Mouse (Mus musculus): Measurements from ENCODE around the gene Arhgap18. TPM values are rescaled to one million over a fixed set of nuclear protein-coding genes. Genes with fewer than 3 reads are reported as not detected.

The Arhgap18 gene
- polyA plus RNA-seq, 1 experiment from 2014 or later, result 40.0 TPM

DNA sequence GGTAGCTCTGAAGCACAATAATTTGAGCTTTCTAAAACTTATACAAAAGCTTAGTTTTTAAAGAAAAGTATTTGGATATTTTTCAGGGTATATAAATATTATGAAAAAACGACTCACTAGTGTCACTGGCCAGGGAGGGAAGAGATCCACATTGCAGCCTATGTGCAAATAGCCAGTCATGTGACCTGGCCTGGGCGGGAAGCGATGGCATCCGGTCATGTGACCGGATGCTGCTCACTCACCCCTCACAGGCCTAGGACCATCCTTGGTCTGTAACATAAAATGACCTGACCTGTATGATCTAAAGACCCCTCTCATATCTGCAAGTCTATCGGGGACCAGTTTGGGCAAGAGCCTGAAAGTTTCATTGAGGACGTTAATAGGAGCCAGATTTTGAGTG lies 56.8 kb downstream of the Arhgap18 start:
- ATAC-seq (replicated peaks; ENCODE audit: low FRiP score, low TSS enrichment, low read depth) (no peak), DNase-seq (ENCODE audit: low spot score) (no peak)
- Histone ChIP-seq H3K27me3 (replicated peaks; ENCODE audit: control insufficient read depth, insufficient read depth, low read length) (no peaks in the 10 kb centered on the region), H3K4me1 (replicated peaks; ENCODE audit: control insufficient read depth, insufficient read depth, low read length) (no peaks in the 10 kb centered on the region), H3K27ac (ENCODE audit: low read depth) (no peak overlapping the region), H3K4me2 (ENCODE audit: low read length) (no peak overlapping the region), H3K4me3 (ENCODE audit: low read depth, low read length) (no peak overlapping the region), H3K36me3 (ENCODE audit: control insufficient read depth, insufficient read depth, low read length) (no peaks in the 10 kb centered on the region), H3K9ac (ENCODE audit: low read length) (no peak overlapping the region), H3K9me3 (ENCODE audit: control insufficient read depth, low read length) (no peaks in the 10 kb centered on the region)
- 92% methylated on average over 7 of the region's 7 CpGs for WGBS

DNA sequence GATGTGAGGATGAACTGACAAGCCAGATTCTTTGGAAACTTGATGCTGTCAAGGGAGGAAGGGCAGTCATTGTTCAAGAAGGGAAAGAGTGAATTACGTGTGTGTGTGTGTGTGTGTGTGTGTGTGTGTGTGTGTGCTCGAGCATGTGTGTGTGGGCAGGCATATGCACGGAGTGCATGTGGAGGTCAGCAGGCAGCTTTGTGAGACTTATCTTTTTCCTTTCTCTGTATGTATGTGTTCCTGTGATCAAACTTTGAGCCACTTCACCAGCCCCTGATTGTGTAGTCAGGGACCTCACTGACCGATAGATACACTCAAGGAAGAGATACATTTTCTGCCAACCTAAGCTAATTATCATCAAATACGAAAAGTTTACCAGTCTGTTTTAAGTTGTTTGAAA lies 57.6 kb downstream of the Arhgap18 start:
- no peaks in the 10 kb centered on the region for H3K9me3 ChIP-seq (ENCODE audit: control insufficient read depth, low read length)
- no peak overlapping the region for H3K4me2 ChIP-seq (ENCODE audit: low read length)
- H3K9ac ChIP-seq (ENCODE audit: low read length), result no peak overlapping the region
- H3K4me1 ChIP-seq (replicated peaks; ENCODE audit: control insufficient read depth, insufficient read depth, low read length), result no peaks in the 10 kb centered on the region
- H3K27me3 ChIP-seq (replicated peaks; ENCODE audit: control insufficient read depth, insufficient read depth, low read length), result no peaks in the 10 kb centered on the region
- no peak overlapping the region for H3K4me3 ChIP-seq (ENCODE audit: low read depth, low read length)
- WGBS, result 75% methylated on average over 5 of the region's 5 CpGs
- no peak for ATAC-seq (replicated peaks; ENCODE audit: low FRiP score, low TSS enrichment, low read depth)
- H3K36me3 ChIP-seq (ENCODE audit: control insufficient read depth, insufficient read depth, low read length), result no peaks in the 10 kb centered on the region
- DNase-seq (ENCODE audit: low spot score), result no peak
- no peak overlapping the region for H3K27ac ChIP-seq (ENCODE audit: low read depth)

DNA sequence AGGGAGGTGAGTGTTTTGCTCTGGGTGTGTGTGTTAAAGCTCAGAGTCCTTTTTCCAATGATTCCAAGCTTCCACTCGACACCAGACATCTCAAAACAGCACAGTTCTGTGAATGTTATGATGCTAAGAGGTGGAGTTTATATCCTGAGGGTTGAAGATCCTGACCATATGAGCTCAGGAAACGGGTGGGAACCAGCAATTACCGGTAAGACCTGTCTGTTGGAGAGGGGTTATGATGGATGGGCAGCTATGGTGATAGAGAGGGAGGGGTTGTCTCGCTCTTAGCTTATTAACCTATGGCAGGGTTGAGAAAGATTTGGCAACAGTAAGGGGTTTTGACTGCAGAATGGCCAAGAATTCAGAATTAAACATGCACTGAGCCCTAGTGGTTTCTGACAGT lies 58.1 kb downstream of the Arhgap18 start:
- no peaks in the 10 kb centered on the region for H3K4me1 ChIP-seq (replicated peaks; ENCODE audit: control insufficient read depth, insufficient read depth, low read length)
- H3K36me3 ChIP-seq (ENCODE audit: control insufficient read depth, insufficient read depth, low read length), result no peaks in the 10 kb centered on the region
- H3K4me2 ChIP-seq (ENCODE audit: low read length), result no peak overlapping the region
- H3K27me3 ChIP-seq (replicated peaks; ENCODE audit: control insufficient read depth, insufficient read depth, low read length), result no peaks in the 10 kb centered on the region
- no peak overlapping the region for H3K27ac ChIP-seq (ENCODE audit: low read depth)
- 40% methylated on average over 4 of the region's 4 CpGs for WGBS
- H3K9me3 ChIP-seq (ENCODE audit: control insufficient read depth, low read length), result no peaks in the 10 kb centered on the region
- H3K9ac ChIP-seq (ENCODE audit: low read length), result no peak overlapping the region
- DNase-seq (ENCODE audit: low spot score) (no peak), ATAC-seq (replicated peaks; ENCODE audit: low FRiP score, low TSS enrichment, low read depth) (no peak)
- no peak overlapping the region for H3K4me3 ChIP-seq (ENCODE audit: low read depth, low read length)

DNA sequence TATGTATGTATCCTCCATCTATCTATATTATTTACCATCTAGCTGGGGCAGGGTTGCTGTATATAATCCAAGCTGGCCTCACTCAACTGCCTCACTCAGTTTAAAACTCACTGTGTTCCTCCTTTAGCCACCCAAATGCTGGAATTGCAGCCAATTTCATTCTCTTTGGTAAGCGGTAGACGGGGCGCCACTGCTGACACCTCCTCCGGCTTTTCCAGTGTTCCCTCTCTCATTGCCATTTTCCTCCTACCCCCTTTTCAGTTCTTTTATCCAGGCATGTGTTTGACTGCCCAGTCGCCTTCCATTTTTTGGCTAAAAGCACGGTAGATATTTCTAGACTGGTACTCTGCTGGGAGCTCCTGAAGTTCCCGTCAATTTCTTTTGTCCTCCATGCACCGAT lies 62.4 kb downstream of the Arhgap18 start:
- ATAC-seq (replicated peaks; ENCODE audit: low FRiP score, low TSS enrichment, low read depth) (no peak), DNase-seq (ENCODE audit: low spot score) (no peak)
- no peaks in the 10 kb centered on the region for H3K27me3 ChIP-seq (replicated peaks; ENCODE audit: control insufficient read depth, insufficient read depth, low read length)
- no peak overlapping the region for H3K4me3 ChIP-seq (ENCODE audit: low read depth, low read length)
- H3K4me1 ChIP-seq (replicated peaks; ENCODE audit: control insufficient read depth, insufficient read depth, low read length), result no peaks in the 10 kb centered on the region
- no peak overlapping the region for H3K9ac ChIP-seq (ENCODE audit: low read length)
- no peak overlapping the region for H3K4me2 ChIP-seq (ENCODE audit: low read length)
- no peak overlapping the region for H3K27ac ChIP-seq (ENCODE audit: low read depth)
- H3K9me3 ChIP-seq (ENCODE audit: control insufficient read depth, low read length), result no peaks in the 10 kb centered on the region
- 97% methylated on average over 8 of the region's 8 CpGs for WGBS
- no peaks in the 10 kb centered on the region for H3K36me3 ChIP-seq (ENCODE audit: control insufficient read depth, insufficient read depth, low read length)

DNA sequence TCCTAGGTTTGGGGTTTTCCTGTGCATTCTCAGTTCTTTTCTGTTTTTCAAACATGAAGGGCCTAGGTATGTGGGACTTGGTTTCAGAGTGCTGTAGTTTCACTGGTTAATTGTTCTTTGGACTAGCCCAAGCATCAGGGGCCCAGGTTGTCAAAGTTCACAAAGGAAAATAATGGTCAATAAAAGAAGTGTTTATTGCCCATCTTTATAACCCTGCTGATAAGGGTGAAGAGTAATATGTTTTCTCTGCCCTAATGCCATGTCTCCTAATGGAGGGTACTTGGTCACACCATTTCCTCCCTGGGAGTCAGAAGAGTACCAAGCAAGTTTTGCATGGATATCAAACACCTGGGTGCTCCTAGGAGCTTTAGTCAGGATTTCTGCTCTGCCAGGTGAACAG lies 67.1 kb downstream of the Arhgap18 start:
- Histone ChIP-seq H3K27ac (ENCODE audit: low read depth) (0 out of 2 replicates have a peak overlapping the region, but pooled peaks have one; percentile 22), H3K4me3 (ENCODE audit: low read depth, low read length) (no peak overlapping the region), H3K4me2 (ENCODE audit: low read length) (peak overlapping the region; percentile 4; the same call in 1 of the 2 replicates), H3K9ac (ENCODE audit: low read length) (no peak overlapping the region), H3K36me3 (ENCODE audit: control insufficient read depth, insufficient read depth, low read length) (no peaks in the 10 kb centered on the region), H3K9me3 (ENCODE audit: control insufficient read depth, low read length) (no peaks in the 10 kb centered on the region), H3K4me1 (replicated peaks; ENCODE audit: control insufficient read depth, insufficient read depth, low read length) (no peaks in the 10 kb centered on the region), H3K27me3 (replicated peaks; ENCODE audit: control insufficient read depth, insufficient read depth, low read length) (no peaks in the 10 kb centered on the region)
- no peak for DNase-seq (ENCODE audit: low spot score)
- ATAC-seq (replicated peaks; ENCODE audit: low FRiP score, low TSS enrichment, low read depth), result peak; percentile 89

DNA sequence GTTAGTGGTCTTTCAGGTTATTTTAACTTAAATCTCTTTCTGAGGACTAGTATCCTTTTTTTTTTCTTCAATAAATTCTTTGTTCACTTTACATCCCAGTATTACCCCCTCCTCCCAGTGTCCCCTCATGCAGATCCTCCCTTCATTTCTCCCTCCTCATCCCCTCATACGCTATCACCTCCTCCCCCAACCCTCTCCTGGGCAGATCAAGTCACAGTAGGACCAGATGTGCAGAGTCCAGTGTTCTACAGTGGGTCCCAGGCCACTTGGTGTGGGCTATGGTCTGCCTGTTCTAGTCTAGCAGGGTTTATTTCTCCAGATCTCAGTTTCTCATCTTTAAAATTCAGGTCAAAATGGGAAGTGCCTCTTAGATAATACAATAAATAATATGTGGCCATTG lies 67.7 kb downstream of the Arhgap18 start:
- Histone ChIP-seq H3K27me3 (replicated peaks; ENCODE audit: control insufficient read depth, insufficient read depth, low read length) (no peaks in the 10 kb centered on the region), H3K4me3 (ENCODE audit: low read depth, low read length) (no peak overlapping the region), H3K9me3 (ENCODE audit: control insufficient read depth, low read length) (no peaks in the 10 kb centered on the region), H3K9ac (ENCODE audit: low read length) (no peak overlapping the region), H3K4me2 (ENCODE audit: low read length) (no peak overlapping the region), H3K27ac (ENCODE audit: low read depth) (no peak overlapping the region), H3K4me1 (replicated peaks; ENCODE audit: control insufficient read depth, insufficient read depth, low read length) (no peaks in the 10 kb centered on the region), H3K36me3 (ENCODE audit: control insufficient read depth, insufficient read depth, low read length) (no peaks in the 10 kb centered on the region)
- 64% methylated on average over 1 of the region's 1 CpGs for WGBS
- DNase-seq (ENCODE audit: low spot score) (no peak), ATAC-seq (replicated peaks; ENCODE audit: low FRiP score, low TSS enrichment, low read depth) (no peak)

DNA sequence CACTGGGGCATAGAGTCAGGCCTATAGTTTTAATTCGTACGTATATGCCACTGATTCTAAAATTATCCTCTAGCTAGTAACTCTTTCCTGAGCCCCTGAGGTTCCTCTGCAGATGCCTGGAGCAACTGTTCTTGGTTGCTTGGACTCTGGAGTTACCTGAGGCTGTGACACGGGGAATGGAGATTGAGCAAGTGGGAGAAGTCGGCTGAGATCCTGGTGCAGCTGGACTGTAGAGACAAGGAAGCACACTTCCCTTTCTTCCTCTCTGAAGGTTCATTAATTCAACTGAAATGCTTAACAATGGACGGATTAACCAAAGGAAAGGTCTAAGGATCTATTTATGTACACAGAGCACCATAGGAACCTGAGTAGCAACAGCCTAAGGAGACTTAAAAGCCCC lies 70.8 kb downstream of the Arhgap18 start:
- DNase-seq (ENCODE audit: low spot score), result no peak
- H3K4me2 ChIP-seq (ENCODE audit: low read length), result no peak overlapping the region
- no peak overlapping the region for H3K9ac ChIP-seq (ENCODE audit: low read length)
- H3K27ac ChIP-seq (ENCODE audit: low read depth), result no peak overlapping the region
- no peak for ATAC-seq (replicated peaks; ENCODE audit: low FRiP score, low TSS enrichment, low read depth)
- 74% methylated on average over 5 of the region's 5 CpGs for WGBS
- H3K9me3 ChIP-seq (ENCODE audit: control insufficient read depth, low read length), result no peaks in the 10 kb centered on the region
- H3K4me3 ChIP-seq (ENCODE audit: low read depth, low read length), result no peak overlapping the region
- H3K4me1 ChIP-seq (replicated peaks; ENCODE audit: control insufficient read depth, insufficient read depth, low read length), result peaks cover 4% of the 10 kb centered on the region; the same call in 1 of the 2 replicates
- H3K36me3 ChIP-seq (ENCODE audit: control insufficient read depth, insufficient read depth, low read length), result no peaks in the 10 kb centered on the region
- no peaks in the 10 kb centered on the region for H3K27me3 ChIP-seq (replicated peaks; ENCODE audit: control insufficient read depth, insufficient read depth, low read length)

DNA sequence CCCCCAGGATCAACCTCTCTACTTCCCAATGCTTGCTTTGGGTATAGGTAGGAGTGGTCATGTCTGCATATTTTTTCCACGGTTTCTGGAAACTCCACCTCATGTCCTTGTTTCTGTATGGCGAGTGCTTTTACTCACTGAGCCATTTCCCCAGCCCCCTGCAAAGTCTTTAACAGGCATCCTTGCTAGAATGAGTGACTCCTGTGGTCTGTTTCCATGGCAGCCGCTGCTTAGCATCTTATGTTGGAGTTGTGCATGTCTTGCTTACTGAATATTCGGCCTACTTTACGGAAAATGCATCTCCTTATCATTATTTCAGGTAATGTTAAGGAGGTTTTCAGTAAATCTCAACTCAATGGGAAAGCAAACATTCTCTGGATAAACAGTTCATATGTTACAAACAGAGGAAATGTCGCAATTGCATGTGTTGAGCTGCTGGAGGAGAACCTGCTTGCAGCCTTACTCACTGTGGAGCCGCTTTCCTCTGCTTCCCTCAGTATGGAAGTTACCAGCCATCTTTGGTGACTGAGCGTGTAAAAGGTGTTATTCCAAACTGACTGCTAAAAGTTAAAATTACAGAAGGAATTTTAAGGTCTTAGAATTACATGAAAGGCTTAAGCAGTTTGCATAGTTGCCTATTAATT lies 72.1 kb downstream of the Arhgap18 start:
- no peak overlapping the region for H3K4me3 ChIP-seq (ENCODE audit: low read depth, low read length)
- ATAC-seq (replicated peaks; ENCODE audit: low FRiP score, low TSS enrichment, low read depth), result no peak
- WGBS, result 86% methylated on average over 8 of the region's 8 CpGs
- no peaks in the 10 kb centered on the region for H3K36me3 ChIP-seq (ENCODE audit: control insufficient read depth, insufficient read depth, low read length)
- H3K27me3 ChIP-seq (replicated peaks; ENCODE audit: control insufficient read depth, insufficient read depth, low read length), result no peaks in the 10 kb centered on the region
- no peak for DNase-seq (ENCODE audit: low spot score)
- no peaks in the 10 kb centered on the region for H3K9me3 ChIP-seq (ENCODE audit: control insufficient read depth, low read length)
- H3K4me2 ChIP-seq (ENCODE audit: low read length), result no peak overlapping the region
- H3K27ac ChIP-seq (ENCODE audit: low read depth), result no peak overlapping the region
- no peak overlapping the region for H3K9ac ChIP-seq (ENCODE audit: low read length)
- H3K4me1 ChIP-seq (replicated peaks; ENCODE audit: control insufficient read depth, insufficient read depth, low read length), result peaks cover 4% of the 10 kb centered on the region; the same call in 1 of the 2 replicates

DNA sequence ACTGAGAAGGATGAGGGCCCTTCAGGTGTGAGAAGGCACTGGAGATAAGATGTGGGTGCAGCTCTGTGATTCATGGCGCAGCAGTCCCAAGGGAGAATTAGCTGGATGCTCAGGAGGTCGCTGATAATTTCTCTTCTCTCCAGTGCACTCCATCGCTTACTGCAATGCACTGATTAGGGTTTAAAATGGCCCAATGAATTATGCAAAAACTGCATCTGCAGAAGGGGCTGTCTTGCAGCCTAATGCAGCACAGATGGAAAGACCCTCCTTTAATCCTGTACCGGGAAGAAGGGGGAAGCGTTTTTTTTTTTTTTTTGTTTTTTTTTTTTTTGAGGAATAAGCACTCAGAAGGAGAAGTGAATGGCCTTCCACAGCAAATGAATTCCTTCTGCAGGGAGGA lies 74.1 kb downstream of the Arhgap18 start:
- Histone ChIP-seq H3K27ac (ENCODE audit: low read depth) (no peak overlapping the region), H3K9me3 (ENCODE audit: control insufficient read depth, low read length) (no peaks in the 10 kb centered on the region), H3K27me3 (replicated peaks; ENCODE audit: control insufficient read depth, insufficient read depth, low read length) (no peaks in the 10 kb centered on the region), H3K9ac (ENCODE audit: low read length) (no peak overlapping the region), H3K36me3 (ENCODE audit: control insufficient read depth, insufficient read depth, low read length) (no peaks in the 10 kb centered on the region), H3K4me1 (replicated peaks; ENCODE audit: control insufficient read depth, insufficient read depth, low read length) (peaks cover 4% of the 10 kb centered on the region; the same call in 1 of the 2 replicates), H3K4me3 (ENCODE audit: low read depth, low read length) (no peak overlapping the region), H3K4me2 (ENCODE audit: low read length) (no peak overlapping the region)
- WGBS, result 46% methylated on average over 5 of the region's 5 CpGs
- ATAC-seq (replicated peaks; ENCODE audit: low FRiP score, low TSS enrichment, low read depth) (no peak), DNase-seq (ENCODE audit: low spot score) (no peak)

Data from intestine, embryonic 14.5 days (tissue).